Mouse (Mus musculus) limb, embryonic 14.5 days (tissue): ENCODE data around the gene Gm49387. TPM values are rescaled to one million over a fixed set of nuclear protein-coding genes. Genes with fewer than 3 reads are reported as not detected.

Experiments
- ATAC-seq: fragments of 200-750 bp; cut with Nextera tagmentation; 2 replicates; pipeline ENCODE4 v1.8.0; 2017; ENCODE audit warnings: low read depth, moderate number of reproducible peaks, moderate TSS enrichment; ENCODE audit not compliant: low FRiP score
- DNase-seq: peaks from one replicate; pipeline ENCODE4 v3.0.0-alpha.2; 2015; ENCODE audit warnings: low spot score
- H3K27ac ChIP-seq: fragments of 300-500 bp; sonication (generic); replicated peaks from 2 replicates; pipeline ENCODE4 v1.5.1; 2014; ENCODE audit warnings: low read depth, mild to moderate bottlenecking, low read length, moderate library complexity, mixed read lengths
- H3K27me3 ChIP-seq: fragments of 300-500 bp; sonication (generic); 2 replicates; pipeline ENCODE4 v1.6.1; 2014; ENCODE audit warnings: low read length, mixed read lengths; ENCODE audit not compliant: control insufficient read depth, insufficient read depth
- H3K36me3 ChIP-seq: fragments of 300-500 bp; sonication (generic); 2 replicates; pipeline ENCODE4 v1.6.1; 2014; ENCODE audit warnings: mild to moderate bottlenecking, low read length, moderate library complexity, mixed read lengths; ENCODE audit not compliant: control insufficient read depth, insufficient read depth
- H3K4me1 ChIP-seq: fragments of 300-500 bp; sonication (generic); 2 replicates; pipeline ENCODE4 v1.6.1; 2014; ENCODE audit warnings: antibody characterized with exemption, low read length, mixed read lengths; ENCODE audit not compliant: control insufficient read depth, insufficient read depth
- H3K4me2 ChIP-seq: fragments of 300-500 bp; sonication (generic); replicated peaks from 2 replicates; pipeline ENCODE4 v1.6.1; 2014; ENCODE audit warnings: low read depth, mild to moderate bottlenecking, low read length, moderate library complexity; ENCODE audit not compliant: severe bottlenecking
- H3K4me3 ChIP-seq: fragments of 300-500 bp; sonication (generic); replicated peaks from 2 replicates; pipeline ENCODE4 v1.5.1; 2014; ENCODE audit warnings: low read length
- H3K9ac ChIP-seq: fragments of 300-500 bp; sonication (generic); 2 replicates; pipeline ENCODE4 v1.6.1; 2014; ENCODE audit warnings: mild to moderate bottlenecking, low read depth, low read length, moderate library complexity; ENCODE audit not compliant: severe bottlenecking
- H3K9me3 ChIP-seq: fragments of 300-500 bp; sonication (generic); 2 replicates; pipeline ENCODE4 v1.6.1; 2016; ENCODE audit warnings: low read length; ENCODE audit not compliant: control insufficient read depth
- POLR2A ChIP-seq: fragments of 200-500 bp; IDR thresholded peaks from 2 replicates; pipeline ENCODE4 v1.8.0; 2012; ENCODE audit warnings: inconsistent platforms, mild to moderate bottlenecking, moderate library complexity, borderline replicate concordance; ENCODE audit not compliant: insufficient read depth, insufficient read length; ENCODE audit errors: extremely low read depth
- whole genome bisulfite sequencing: fragments of 180-500 bp; shearing (Covaris S2); extraction: QIAGEN DNeasy Blood & Tissue Kit; methylation state at CpG from one replicate; pipeline ENCODE4 v1.1.7; 2014; 5-methylcytosine and 5-hydroxymethylcytosine counted together
- polyA plus RNA-seq, 2 experiments: library from polyadenylated mRNA; depleted of rRNA in 1 of 2; stranded (reverse) in 1 of 2; unstranded in 1 of 2; fragments of >200 nt; fragmentation: Nextera tagmentation in 1 of 2; extraction: Ambion mirVana in 1 of 2; gene quantifications; 2 replicates each; pipeline versions ENCODE4 v1.2.1 to v1.2.3; 2012 to 2014

Gm49387 gene
- polyA plus RNA-seq, 2 experiments: 3.0 TPM; not detected in 1

GRCm38 (mm10) chr14:31644931-31645547, 4.4 kb upstream of the Gm49387 start:
- Histone ChIP-seq H3K27me3 (no peaks in the 10 kb centered on the region), H3K9me3 (no peaks in the 10 kb centered on the region), H3K4me1 (peaks cover 5% of the 10 kb centered on the region), H3K36me3 (no peaks in the 10 kb centered on the region), H3K4me2 (no peak overlapping the region), H3K9ac (no peak overlapping the region), H3K4me3 (no peak overlapping the region), H3K27ac (no peak overlapping the region)
- no peak for ATAC-seq
- DNase-seq: no peak
- TF ChIP-seq POLR2A: no peak
- 79% methylated on average over 3 of the region's 3 CpGs for WGBS

GRCm38 (mm10) chr14:31644183-31644830, 3.6 kb upstream of the Gm49387 start:
- DNase-seq (no peak), ATAC-seq (no peak)
- H3K9me3 ChIP-seq: no peaks in the 10 kb centered on the region
- peaks cover 5% of the 10 kb centered on the region for H3K4me1 ChIP-seq
- no peak for TF ChIP-seq POLR2A
- H3K4me3 ChIP-seq: no peak overlapping the region
- no peak overlapping the region for H3K27ac ChIP-seq
- H3K36me3 ChIP-seq: no peaks in the 10 kb centered on the region
- 86% methylated on average over 5 of the region's 5 CpGs for WGBS
- no peaks in the 10 kb centered on the region for H3K27me3 ChIP-seq
- no peak overlapping the region for H3K9ac ChIP-seq
- no peak overlapping the region for H3K4me2 ChIP-seq

GRCm38 (mm10) chr14:31641506-31642155, 953 bp upstream of the Gm49387 start:
- Histone ChIP-seq H3K4me1 (peaks cover 5% of the 10 kb centered on the region), H3K9me3 (no peaks in the 10 kb centered on the region), H3K4me3 (peak overlapping the region; percentile 59), H3K36me3 (no peaks in the 10 kb centered on the region), H3K27me3 (no peaks in the 10 kb centered on the region), H3K27ac (peak overlapping the region; percentile 86; the same call in 1 of the 2 replicates), H3K4me2 (peak overlapping the region; percentile 76), H3K9ac (peak overlapping the region; percentile 63)
- DNase-seq (no peak), ATAC-seq (no peak)
- no peak for TF ChIP-seq POLR2A
- WGBS: 70% methylated on average over 9 of the region's 9 CpGs

DNA sequence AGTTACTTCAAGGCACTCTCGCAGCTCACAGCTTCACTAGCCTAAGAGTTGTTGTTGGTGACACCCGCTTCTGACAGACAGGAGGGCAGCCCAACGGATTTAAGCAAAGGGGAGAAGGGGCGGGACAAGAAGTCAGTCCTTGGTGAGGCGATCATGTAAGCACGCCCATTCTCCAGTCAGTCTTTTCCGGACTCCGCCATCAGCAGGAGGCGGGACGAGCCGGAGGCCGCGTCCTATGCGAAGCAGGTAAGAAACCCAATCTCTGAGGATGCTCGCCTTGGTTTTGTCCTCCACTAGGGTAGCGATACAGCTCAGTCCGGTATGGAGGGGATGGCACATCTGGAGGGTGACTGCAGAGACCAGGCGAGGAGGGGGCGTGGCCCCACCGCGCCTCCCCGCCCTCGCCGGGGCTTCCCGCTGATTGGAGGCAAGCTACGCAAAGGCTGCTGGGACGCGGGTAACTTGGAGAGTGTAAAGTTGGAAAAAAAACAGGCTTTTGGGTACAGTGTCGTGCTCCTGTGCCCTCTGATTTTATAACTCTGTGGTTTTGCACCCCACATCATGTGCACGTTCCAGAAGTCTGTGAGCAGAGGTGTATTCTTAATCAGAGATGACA, 320 bp upstream of the Gm49387 start, which contains the start of the genes Btd and Hacl1:
TSS of gene Btd (plus strand) at position 139 of the 616 bp plus-strand sequence.
TSS of gene Hacl1 (minus strand) at position 397 of the 616 bp plus-strand sequence.
- ATAC-seq (peak; percentile 97), DNase-seq (peak; percentile 93)
- peak within 1 kb of the TSS; percentile 86 for H3K27ac ChIP-seq
- 1% methylated on average over 30 of the region's 30 CpGs for WGBS
- H3K36me3 ChIP-seq: no peaks in the 10 kb centered on the region
- H3K4me3 ChIP-seq: peak within 1 kb of the TSS; percentile 59
- peak; percentile 74; the same call in 1 of the 2 replicates for TF ChIP-seq POLR2A
- H3K9ac ChIP-seq: peak within 1 kb of the TSS; percentile 63
- peak within 1 kb of the TSS; percentile 76 for H3K4me2 ChIP-seq
- peaks cover 5% of the 10 kb centered on the region for H3K4me1 ChIP-seq
- H3K27me3 ChIP-seq: no peaks in the 10 kb centered on the region
- H3K9me3 ChIP-seq: no peaks in the 10 kb centered on the region

- 80% methylated on average over 7 of the region's 7 CpGs for WGBS
- DNase-seq (no peak), ATAC-seq (no peak)
- Histone ChIP-seq H3K27ac (no peak overlapping the region), H3K4me2 (no peak overlapping the region), H3K9me3 (no peaks in the 10 kb centered on the region), H3K27me3 (no peaks in the 10 kb centered on the region), H3K36me3 (no peaks in the 10 kb centered on the region), H3K4me1 (no peaks in the 10 kb centered on the region), H3K9ac (no peak overlapping the region), H3K4me3 (no peak overlapping the region)
- TF ChIP-seq POLR2A: no peak
Observed at GRCm38 (mm10) chr14:31630677-31631076, 10.0 kb downstream of the Gm49387 start.
